In genomic region chr5:43445620-43446019, GRCm38 (mm10) we compare ENCODE assay signal across 14 mouse cellular contexts.
"Had no signal": no experiment of that assay in that cellular context is flagged by ENCODE, and none has a peak within 500 bp of the region (broad histone marks: within the 10 kb centered on the region; RNA-seq: fewer than 3 reads in every experiment).

No protein-coding gene starts in this region.

- DNase-seq: kidney, adult 2 months; kidney, postnatal 36 days; lung, adult 2 months; lung, postnatal 36 days; spleen, adult 18-20 months; thymus, adult 2 months; thymus, postnatal 25 days had no signal

- H3K36me3 ChIP-seq: limb, embryonic 10.5 days; liver, embryonic 15.5 days; midbrain, embryonic 10.5 days; midbrain, embryonic 15.5 days had no signal

- H3K9ac ChIP-seq: liver, embryonic 15.5 days; midbrain, embryonic 15.5 days had no signal

- H3K27ac ChIP-seq: left cerebral cortex, adult 2 months; limb, embryonic 10.5 days; liver, embryonic 15.5 days; midbrain, embryonic 10.5 days; midbrain, embryonic 15.5 days had no signal

- H3K27me3 ChIP-seq: liver, embryonic 15.5 days; midbrain, embryonic 15.5 days had no signal

- ATAC-seq: lung, postnatal 0 days; midbrain, embryonic 15.5 days had no signal

- H3K9me3 ChIP-seq: limb, embryonic 10.5 days; liver, embryonic 15.5 days; midbrain, embryonic 15.5 days had no signal

- H3K4me1 ChIP-seq: limb, embryonic 10.5 days; liver, embryonic 15.5 days; midbrain, embryonic 10.5 days; midbrain, embryonic 15.5 days had no signal

- H3K4me3 ChIP-seq: left cerebral cortex, adult 2 months; limb, embryonic 10.5 days; liver, embryonic 15.5 days; midbrain, embryonic 10.5 days; midbrain, embryonic 15.5 days had no signal

- H3K4me2 ChIP-seq: liver, embryonic 11.5 days; liver, embryonic 15.5 days; midbrain, embryonic 15.5 days had no signal
